Mouse (Mus musculus) spleen, adult 2 months (tissue): ENCODE results near the gene Nfib. TPM values are rescaled to one million over a fixed set of nuclear protein-coding genes. Genes with fewer than 3 reads are reported as not detected.

Experiments used
- DNase-seq, 2 experiments: peaks; one replicate each; pipeline versions ENCODE4 v3.0.0 to v3.0.0-alpha.2; 2012 to 2021; ENCODE audit warnings: low spot score in 2 of 2, low read depth in 1 of 2
- H3K27ac ChIP-seq: fragments of 200-500 bp; 2 replicates; pipeline ENCODE4 v1.5.1; 2012; ENCODE audit warnings: low read length, inconsistent platforms; ENCODE audit not compliant: insufficient read depth
- H3K27me3 ChIP-seq: fragments of 200-500 bp; 2 replicates; pipeline ENCODE4 v1.6.1; 2012; ENCODE audit warnings: mild to moderate bottlenecking, moderate library complexity, low read length, inconsistent platforms; ENCODE audit not compliant: control insufficient read depth, insufficient read depth
- H3K36me3 ChIP-seq: fragments of 200-500 bp; 2 replicates; pipeline ENCODE4 v1.6.1; 2012; ENCODE audit warnings: mild to moderate bottlenecking, low read length, inconsistent platforms; ENCODE audit not compliant: control insufficient read depth, insufficient read depth
- H3K4me1 ChIP-seq: fragments of 200-500 bp; 2 replicates; pipeline ENCODE4 v1.6.1; 2011; ENCODE audit warnings: inconsistent platforms; ENCODE audit not compliant: control insufficient read depth, insufficient read depth, insufficient read length
- H3K4me3 ChIP-seq: fragments of 200-500 bp; 2 replicates; pipeline ENCODE4 v1.5.1; 2011; ENCODE audit warnings: mild to moderate bottlenecking, inconsistent platforms; ENCODE audit not compliant: insufficient read depth, insufficient read length; ENCODE audit errors: extremely low read depth
- CTCF ChIP-seq: fragments of 200-500 bp; IDR thresholded peaks from 2 replicates; pipeline ENCODE4 v1.5.1; 2011; ENCODE audit warnings: mild to moderate bottlenecking, inconsistent platforms; ENCODE audit not compliant: insufficient read depth, insufficient read length, insufficient replicate concordance; ENCODE audit errors: extremely low read depth
- POLR2A ChIP-seq: fragments of 200-500 bp; IDR thresholded peaks from 2 replicates; pipeline ENCODE4 v1.6.1; 2011; ENCODE audit warnings: low read depth, low read length, inconsistent platforms
- WGBS: fragments of 180-500 bp; shearing (Covaris S2); methylation state at CpG from one replicate; pipeline ENCODE4 v1.1.7; 2018; 5-methylcytosine and 5-hydroxymethylcytosine counted together
- polyA plus RNA-seq: library from polyadenylated mRNA; depleted of rRNA; stranded (reverse); fragments of >200 nt; gene quantifications from 2 replicates; pipeline ENCODE4 v1.2.3, GENCODE M21; 2012

Nfib gene
- polyA plus RNA-seq, 1 experiment, result 2.3 TPM

DNA sequence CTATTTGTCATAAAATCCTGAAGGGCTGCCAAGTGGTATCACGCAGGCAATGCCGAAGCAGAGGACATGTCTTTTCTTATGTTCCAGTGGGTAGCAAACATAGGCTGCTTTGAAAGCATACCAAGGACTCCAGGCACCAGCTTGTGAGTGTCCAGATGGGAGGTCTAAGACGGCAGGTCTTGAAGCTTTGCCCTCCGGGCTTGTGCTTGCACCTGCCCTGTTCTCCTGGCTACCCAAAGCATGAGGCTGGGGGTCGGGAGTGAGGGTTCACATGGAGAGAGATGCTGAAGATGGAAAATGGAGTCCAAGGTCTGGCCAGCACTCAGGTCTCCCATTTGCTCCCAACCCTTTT, 61.8 kb downstream of the Nfib start:
- H3K4me3 ChIP-seq, result no peak overlapping the region
- 97% methylated on average over 5 of the region's 5 CpGs for WGBS
- H3K27ac ChIP-seq, result no peak overlapping the region
- H3K36me3 ChIP-seq, result no peaks in the 10 kb centered on the region
- no peaks in the 10 kb centered on the region for H3K27me3 ChIP-seq
- H3K4me1 ChIP-seq, result no peaks in the 10 kb centered on the region; the same call in 1 of the 2 replicates
- no peak for DNase-seq
- TF ChIP-seq CTCF, result no peak
- no peak for TF ChIP-seq POLR2A

DNA sequence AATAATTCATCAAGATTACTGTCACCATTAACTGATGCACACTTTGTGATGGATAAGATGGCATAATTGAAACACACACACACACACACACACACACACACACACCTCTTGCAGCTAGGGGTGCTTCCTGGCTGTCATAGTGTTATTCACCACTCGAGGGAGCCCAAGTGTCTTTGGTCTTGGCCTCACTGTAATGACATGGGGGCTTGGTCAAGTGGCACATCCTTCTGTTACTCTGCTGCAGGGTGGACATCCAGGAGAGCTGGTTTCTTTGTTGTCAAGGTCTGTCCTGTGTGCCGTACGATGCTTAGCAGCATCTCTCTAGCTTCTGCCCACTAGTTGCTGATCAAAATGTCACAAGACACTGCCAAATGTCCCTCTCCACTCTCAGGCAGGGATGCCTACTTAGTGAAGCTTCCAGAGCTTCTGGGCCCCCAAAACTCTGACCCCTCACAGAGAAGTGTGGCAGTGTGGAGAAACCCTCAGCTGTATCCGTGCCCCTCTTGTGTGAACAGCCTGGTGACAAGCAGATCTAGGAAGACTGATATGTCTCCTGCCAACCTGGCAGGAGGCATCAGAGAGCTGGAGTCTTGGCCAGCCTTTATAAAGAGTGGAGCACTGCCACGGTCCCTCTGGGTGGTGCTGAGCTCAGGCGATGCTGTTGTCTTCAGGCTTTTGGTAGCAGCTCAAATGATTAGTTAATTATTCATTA, 62.4 kb downstream of the Nfib start:
- Histone ChIP-seq H3K27me3 (no peaks in the 10 kb centered on the region), H3K4me1 (no peaks in the 10 kb centered on the region; the same call in 1 of the 2 replicates), H3K27ac (no peak overlapping the region), H3K4me3 (no peak overlapping the region), H3K36me3 (no peaks in the 10 kb centered on the region)
- no peak for TF ChIP-seq CTCF
- no peak for TF ChIP-seq POLR2A
- DNase-seq, result no peak
- 66% methylated on average over 6 of the region's 6 CpGs for WGBS

DNA sequence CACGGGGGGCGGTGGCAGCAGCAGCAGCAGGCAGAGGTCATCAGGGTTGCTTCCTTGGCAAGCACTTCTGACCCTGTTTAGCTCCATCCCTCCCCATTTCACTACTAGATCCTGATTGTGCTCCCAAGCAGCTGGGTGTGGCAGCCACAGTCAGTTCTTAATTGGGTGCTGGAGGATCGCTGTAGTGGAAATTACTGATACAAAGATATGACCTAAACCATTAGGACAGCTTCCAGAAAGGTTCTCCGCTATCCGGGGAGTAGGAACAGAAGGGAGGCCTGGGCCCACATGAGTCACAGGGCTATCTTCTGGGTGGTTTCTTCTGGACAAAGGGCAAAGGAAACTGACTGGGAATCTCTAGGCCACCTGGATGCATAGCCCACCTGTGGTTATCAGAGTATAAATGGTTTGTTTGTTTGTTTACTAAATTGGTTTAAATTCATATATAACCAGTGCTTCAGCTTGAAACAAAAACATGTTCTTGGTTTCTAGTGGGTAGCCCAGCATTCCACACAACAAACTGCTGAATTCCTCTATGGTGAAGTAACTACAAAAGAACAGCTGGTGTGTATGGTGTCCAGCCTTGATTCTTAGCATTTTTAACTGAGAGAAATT, 64.4 kb downstream of the Nfib start:
- H3K4me1 ChIP-seq, result no peaks in the 10 kb centered on the region; the same call in 1 of the 2 replicates
- no peaks in the 10 kb centered on the region for H3K27me3 ChIP-seq
- H3K36me3 ChIP-seq, result no peaks in the 10 kb centered on the region
- no peak overlapping the region for H3K4me3 ChIP-seq
- WGBS, result 86% methylated on average over 5 of the region's 5 CpGs
- no peak for DNase-seq
- H3K27ac ChIP-seq, result no peak overlapping the region
- TF ChIP-seq CTCF (no peak), POLR2A (no peak)

DNA sequence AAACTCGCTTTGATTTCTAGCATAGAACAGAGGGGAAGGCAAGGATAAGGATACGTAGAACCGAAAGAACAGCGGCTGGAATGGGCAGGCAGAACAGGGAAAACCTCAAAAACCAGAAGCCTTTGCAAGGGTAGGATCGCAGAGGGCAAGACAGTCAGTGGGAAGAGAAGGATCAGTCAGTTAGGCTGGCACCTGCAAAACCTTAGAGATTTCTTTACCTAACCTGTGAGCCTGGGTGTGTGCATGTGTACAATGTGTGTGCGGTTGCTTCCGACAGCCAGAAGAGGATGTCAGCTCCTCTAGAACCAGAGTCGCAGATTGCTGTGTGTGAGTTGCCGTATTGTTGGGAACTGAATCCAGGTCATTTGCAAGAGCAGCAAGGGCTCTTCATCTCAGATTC, 67.3 kb downstream of the Nfib start:
- no peaks in the 10 kb centered on the region for H3K4me1 ChIP-seq
- TF ChIP-seq POLR2A, result no peak
- TF ChIP-seq CTCF, result no peak
- H3K36me3 ChIP-seq, result no peaks in the 10 kb centered on the region
- DNase-seq, result no peak
- WGBS, result 95% methylated on average over 9 of the region's 9 CpGs
- H3K27me3 ChIP-seq, result no peaks in the 10 kb centered on the region
- H3K4me3 ChIP-seq, result no peak overlapping the region
- H3K27ac ChIP-seq, result no peak overlapping the region

DNA sequence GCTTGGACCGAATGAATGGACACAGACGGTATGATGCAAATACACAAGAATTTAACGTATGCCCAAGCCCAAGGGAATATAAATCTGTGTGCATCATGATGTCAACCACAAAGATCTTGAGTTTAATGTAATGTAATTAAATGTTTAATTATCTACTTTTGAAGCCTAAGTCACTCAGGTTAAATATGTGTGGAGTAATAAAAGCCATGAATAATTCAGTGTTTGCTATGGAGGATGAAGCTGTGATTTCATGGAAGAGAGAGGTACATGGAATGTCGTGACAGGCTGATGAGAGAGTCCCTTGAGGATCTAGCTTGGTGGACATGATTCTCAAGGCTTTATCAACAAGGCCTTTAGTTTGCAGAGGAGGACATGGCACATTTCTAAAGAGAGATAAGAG, 67.9 kb downstream of the Nfib start:
- H3K27ac ChIP-seq, result no peak overlapping the region
- 91% methylated on average over 4 of the region's 4 CpGs for WGBS

DNA sequence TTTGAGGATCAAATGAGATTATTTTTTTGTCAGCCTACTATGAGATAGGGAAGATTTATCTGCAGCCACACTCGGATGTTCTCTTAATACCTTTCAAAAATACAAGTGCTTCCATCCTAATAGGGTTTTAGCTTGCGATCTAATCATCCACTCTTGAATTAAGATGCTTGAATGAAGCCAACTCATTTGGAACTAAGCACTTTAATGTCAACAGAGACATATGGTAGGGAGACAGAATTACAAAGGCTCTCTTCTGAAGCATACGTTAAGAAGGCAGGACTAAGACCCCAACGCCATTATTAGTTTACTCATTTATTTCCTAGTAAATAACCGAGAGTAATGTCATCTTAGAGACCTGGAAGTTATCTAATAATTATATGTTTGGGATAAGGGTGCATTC, 68.9 kb downstream of the Nfib start:
- DNase-seq, result no peak
- 88% methylated on average over 5 of the region's 5 CpGs for WGBS
- Histone ChIP-seq H3K27me3 (no peaks in the 10 kb centered on the region), H3K36me3 (no peaks in the 10 kb centered on the region), H3K4me1 (no peaks in the 10 kb centered on the region), H3K4me3 (no peak overlapping the region), H3K27ac (no peak overlapping the region)
- TF ChIP-seq CTCF (no peak), POLR2A (no peak)

More for the DNA sequence above, 67.9 kb downstream of the Nfib start:
- DNase-seq, result no peak
- no peaks in the 10 kb centered on the region for H3K4me1 ChIP-seq
- TF ChIP-seq CTCF (no peak), POLR2A (no peak)
- no peak overlapping the region for H3K4me3 ChIP-seq
- H3K27me3 ChIP-seq, result no peaks in the 10 kb centered on the region
- no peaks in the 10 kb centered on the region for H3K36me3 ChIP-seq

DNA sequence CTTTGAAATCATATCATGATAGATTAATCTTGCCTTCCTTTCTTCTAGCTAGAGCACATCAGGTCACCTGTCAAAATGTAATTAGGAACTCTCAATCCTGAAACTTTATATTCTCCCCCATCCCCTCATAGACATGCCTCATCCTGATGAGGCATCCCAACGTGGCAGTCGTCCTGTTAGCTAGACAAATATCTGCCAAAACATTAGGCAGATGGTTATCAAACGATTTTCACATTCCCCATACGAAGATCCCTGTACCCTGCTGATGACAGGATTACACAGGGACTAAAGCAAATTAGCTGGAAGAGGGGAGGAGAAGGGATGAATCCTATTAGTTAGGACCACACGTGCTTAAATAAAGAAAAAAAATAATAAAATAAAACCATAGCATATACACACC, 69.7 kb downstream of the Nfib start:
- TF ChIP-seq CTCF, result no peak
- TF ChIP-seq POLR2A, result no peak
- no peak for DNase-seq
- H3K27me3 ChIP-seq, result no peaks in the 10 kb centered on the region
- no peak overlapping the region for H3K4me3 ChIP-seq
- no peaks in the 10 kb centered on the region for H3K36me3 ChIP-seq
- no peak overlapping the region for H3K27ac ChIP-seq
- WGBS, result 74% methylated on average over 5 of the region's 5 CpGs
- no peaks in the 10 kb centered on the region for H3K4me1 ChIP-seq
